Mouse (Mus musculus) hindbrain, postnatal 0 days (tissue): Measurements from ENCODE around the gene Nfasc. TPM values are rescaled to one million over a fixed set of nuclear protein-coding genes. Genes with fewer than 3 reads are reported as not detected.

ENCODE experiments used
- ATAC-seq: fragments of 200-750 bp; cut with Nextera tagmentation; 2 replicates; pipeline ENCODE4 v1.8.0; 2017; ENCODE audit warnings: mild to moderate bottlenecking, moderate TSS enrichment, moderate library complexity
- DNase-seq: peaks from one replicate; pipeline ENCODE4 v3.0.0-alpha.2; 2015; ENCODE audit warnings: low spot score
- H3K27ac ChIP-seq: fragments of 300-500 bp; sonication (generic); 2 replicates; pipeline ENCODE4 v1.5.1; 2014; ENCODE audit warnings: mild to moderate bottlenecking
- H3K27me3 ChIP-seq: fragments of 300-500 bp; sonication (generic); 2 replicates; pipeline ENCODE4 v1.6.1; 2014; ENCODE audit warnings: low read length, mixed read lengths; ENCODE audit not compliant: insufficient read depth
- H3K36me3 ChIP-seq: fragments of 300-500 bp; sonication (generic); 2 replicates; pipeline ENCODE4 v1.6.1; 2014; ENCODE audit warnings: low read length, mixed read lengths; ENCODE audit not compliant: insufficient read depth
- H3K4me1 ChIP-seq: fragments of 300-500 bp; sonication (generic); 2 replicates; pipeline ENCODE4 v1.6.1; 2014; ENCODE audit warnings: antibody characterized with exemption, low read length, mixed read lengths; ENCODE audit not compliant: insufficient read depth
- H3K4me2 ChIP-seq: fragments of 300-500 bp; sonication (generic); 2 replicates; pipeline ENCODE4 v1.6.1; 2014; ENCODE audit warnings: low read depth, mild to moderate bottlenecking, low read length, moderate library complexity, mixed read lengths
- H3K4me3 ChIP-seq: fragments of 300-500 bp; sonication (generic); 2 replicates; pipeline ENCODE4 v1.5.1; 2014; ENCODE audit warnings: low read length
- H3K9ac ChIP-seq: fragments of 300-500 bp; sonication (generic); replicated peaks from 2 replicates; pipeline ENCODE4 v1.6.1; 2014; ENCODE audit warnings: mild to moderate bottlenecking, low read length, moderate library complexity, mixed read lengths
- H3K9me3 ChIP-seq: fragments of 300-500 bp; sonication (generic); 2 replicates; pipeline ENCODE4 v1.6.1; 2016; ENCODE audit warnings: low read length, mixed read lengths
- CTCF ChIP-seq: IDR thresholded peaks from 2 replicates; pipeline ENCODE4 v1.5.1; 2016; ENCODE audit warnings: antibody characterized with exemption, control low read depth, low read depth
- WGBS: fragments of 180-500 bp; shearing (Covaris S2); extraction: QIAGEN DNeasy Blood & Tissue Kit; methylation state at CpG from one replicate; pipeline ENCODE4 v1.1.7; 2014; 5-methylcytosine and 5-hydroxymethylcytosine counted together
- polyA plus RNA-seq: library from polyadenylated mRNA; unstranded; fragments of >200 nt; fragmentation: Nextera tagmentation; extraction: Ambion mirVana; gene quantifications from 2 replicates; pipeline ENCODE4 v1.2.1, GENCODE M21; 2015
- total RNA-seq: library from RNA; depleted of rRNA; stranded (reverse); fragments of >200 nt; gene quantifications from 2 replicates; pipeline ENCODE4 v1.2.3, GENCODE M21; 2014

Gene Nfasc
- total and polyA plus RNA-seq, 2 experiments from 2014 or later = 30.5 to 69.6 TPM

GRCm38 (mm10) chr1:132530631-132531191 is 210.9 kb downstream of the Nfasc start:
- no peak for TF ChIP-seq CTCF

GRCm38 (mm10) chr1:132528647-132529334 is 212.8 kb downstream of the Nfasc start:
- WGBS = 82% methylated on average over 19 of the region's 19 CpGs
- no peak for TF ChIP-seq CTCF
- Histone ChIP-seq H3K27ac (no peak overlapping the region), H3K9ac (no peak overlapping the region), H3K4me1 (0 out of 2 replicates have a peak, but pooled peaks cover 3% of the 10 kb centered on the region), H3K27me3 (no peaks in the 10 kb centered on the region), H3K4me2 (no peak overlapping the region), H3K9me3 (no peaks in the 10 kb centered on the region), H3K4me3 (no peak overlapping the region), H3K36me3 (0 out of 2 replicates have a peak, but pooled peaks cover 4% of the 10 kb centered on the region)
- ATAC-seq (no peak), DNase-seq (no peak)

More at GRCm38 (mm10) chr1:132530631-132531191, 210.9 kb downstream of the Nfasc start:
- Histone ChIP-seq H3K4me2 (no peak overlapping the region), H3K27ac (no peak overlapping the region), H3K36me3 (0 out of 2 replicates have a peak, but pooled peaks cover 4% of the 10 kb centered on the region), H3K27me3 (no peaks in the 10 kb centered on the region), H3K9me3 (no peaks in the 10 kb centered on the region), H3K9ac (no peak overlapping the region), H3K4me1 (0 out of 2 replicates have a peak, but pooled peaks cover 3% of the 10 kb centered on the region), H3K4me3 (no peak overlapping the region)
- WGBS = 6% methylated on average over 5 of the region's 5 CpGs
- peak; percentile 35 for ATAC-seq
- DNase-seq = peak; percentile 57

GRCm38 (mm10) chr1:132528071-132528470 is 213.5 kb downstream of the Nfasc start:
- TF ChIP-seq CTCF = no peak
- H3K27me3 ChIP-seq = no peaks in the 10 kb centered on the region
- 93% methylated on average over 13 of the region's 13 CpGs for WGBS
- no peak overlapping the region for H3K4me3 ChIP-seq
- no peak for DNase-seq
- no peaks in the 10 kb centered on the region for H3K9me3 ChIP-seq
- H3K27ac ChIP-seq = no peak overlapping the region
- no peak overlapping the region for H3K9ac ChIP-seq
- no peak for ATAC-seq
- H3K4me1 ChIP-seq = no peaks in the 10 kb centered on the region
- H3K36me3 ChIP-seq = 0 out of 2 replicates have a peak, but pooled peaks cover 1% of the 10 kb centered on the region
- no peak overlapping the region for H3K4me2 ChIP-seq

GRCm38 (mm10) chr1:132525832-132526231 is 215.8 kb downstream of the Nfasc start:
- peak; percentile 97 for TF ChIP-seq CTCF
- DNase-seq (peak; percentile 88), ATAC-seq (peak; percentile 69)
- Histone ChIP-seq H3K36me3 (peaks cover 9% of the 10 kb centered on the region), H3K4me3 (no peak overlapping the region), H3K9ac (no peak overlapping the region), H3K4me1 (no peaks in the 10 kb centered on the region), H3K27ac (peak overlapping the region; percentile 38; the same call in 1 of the 2 replicates), H3K27me3 (no peaks in the 10 kb centered on the region), H3K9me3 (no peaks in the 10 kb centered on the region), H3K4me2 (no peak overlapping the region)
- 7% methylated on average over 10 of the region's 10 CpGs for WGBS

GRCm38 (mm10) chr1:132523920-132524319 is 217.7 kb downstream of the Nfasc start:
- H3K4me1 ChIP-seq = no peaks in the 10 kb centered on the region
- H3K4me3 ChIP-seq = no peak overlapping the region
- peak; percentile 71 for TF ChIP-seq CTCF
- no peaks in the 10 kb centered on the region for H3K27me3 ChIP-seq
- DNase-seq (no peak), ATAC-seq (no peak)
- no peaks in the 10 kb centered on the region for H3K9me3 ChIP-seq
- no peak overlapping the region for H3K4me2 ChIP-seq
- H3K27ac ChIP-seq = no peak overlapping the region
- H3K36me3 ChIP-seq = peaks cover 9% of the 10 kb centered on the region
- 34% methylated on average over 4 of the region's 4 CpGs for WGBS
- no peak overlapping the region for H3K9ac ChIP-seq

GRCm38 (mm10) chr1:132523048-132523447 is 218.5 kb downstream of the Nfasc start:
- Histone ChIP-seq H3K9me3 (no peaks in the 10 kb centered on the region), H3K9ac (no peak overlapping the region), H3K27me3 (no peaks in the 10 kb centered on the region), H3K27ac (no peak overlapping the region), H3K4me2 (no peak overlapping the region), H3K36me3 (peaks cover 9% of the 10 kb centered on the region), H3K4me3 (no peak overlapping the region), H3K4me1 (no peaks in the 10 kb centered on the region)
- no peak for TF ChIP-seq CTCF
- no peak for ATAC-seq
- 62% methylated on average over 8 of the region's 8 CpGs for WGBS
- peak; percentile 58 for DNase-seq

GRCm38 (mm10) chr1:132520764-132521163 is 220.8 kb downstream of the Nfasc start:
- 15% methylated on average over 3 of the region's 6 CpGs for WGBS
- Histone ChIP-seq H3K9me3 (no peaks in the 10 kb centered on the region), H3K27ac (no peak overlapping the region), H3K27me3 (no peaks in the 10 kb centered on the region), H3K4me1 (no peaks in the 10 kb centered on the region), H3K36me3 (peaks cover 9% of the 10 kb centered on the region), H3K4me3 (no peak overlapping the region), H3K9ac (no peak overlapping the region), H3K4me2 (no peak overlapping the region)
- ATAC-seq (peak; percentile 63; the same call in 1 of the 2 replicates), DNase-seq (peak; percentile 72)
- peak; percentile 52 for TF ChIP-seq CTCF
